Mouse (Mus musculus) liver, embryonic 14.5 days (tissue): ENCODE measurements around the gene Rbfox1.

Experiments used
- CTCF ChIP-seq: IDR thresholded peaks from 2 replicates; pipeline ENCODE4 v1.5.1; 2016; ENCODE audit warnings: antibody characterized with exemption, low read depth, control low read depth
- EP300 ChIP-seq: IDR thresholded peaks from 2 replicates; pipeline ENCODE4 v1.6.1; 2016; ENCODE audit warnings: antibody characterized with exemption, low read depth

- TF ChIP-seq CTCF (no peak), EP300 (no peak)
Measured at GRCm38 (mm10) chr16:6192358-6192757, 307.2 kb downstream of the Rbfox1 start.
